Mouse (Mus musculus) liver, adult 2 months (tissue): ENCODE measurements around the gene Glis1. TPM values are rescaled to one million over a fixed set of nuclear protein-coding genes. Genes with fewer than 3 reads are reported as not detected.
A peak's percentile ranks its signal among the peaks of the same experiment; 100 is the strongest.

ENCODE experiments used
- DNase-seq: peaks from one replicate; pipeline ENCODE4 v3.0.0-alpha.2; 2011; ENCODE audit warnings: low read depth, low spot score; ENCODE audit errors: extremely low read depth
- H3K27ac ChIP-seq: fragments of 200-500 bp; replicated peaks from 2 replicates; pipeline ENCODE4 v1.5.1; 2012; ENCODE audit warnings: low read depth, mild to moderate bottlenecking, control low read depth, inconsistent platforms, low read length; ENCODE audit not compliant: insufficient read depth
- H3K27me3 ChIP-seq: fragments of 200-500 bp; 2 replicates; pipeline ENCODE4 v1.6.1; 2012; ENCODE audit warnings: mild to moderate bottlenecking, moderate library complexity, low read length, inconsistent platforms; ENCODE audit not compliant: control insufficient read depth, insufficient read depth
- H3K36me3 ChIP-seq: fragments of 200-500 bp; 2 replicates; pipeline ENCODE4 v1.6.1; 2012; ENCODE audit warnings: low read length, inconsistent platforms; ENCODE audit not compliant: control insufficient read depth, insufficient read depth
- H3K4me1 ChIP-seq: fragments of 200-500 bp; 2 replicates; pipeline ENCODE4 v1.6.1; 2011; ENCODE audit warnings: low read length; ENCODE audit not compliant: control insufficient read depth, insufficient read depth
- H3K4me3 ChIP-seq: fragments of 200-500 bp; 2 replicates; pipeline ENCODE4 v1.5.1; 2011; ENCODE audit warnings: low read depth, mild to moderate bottlenecking, control low read depth, low read length, moderate library complexity; ENCODE audit not compliant: insufficient read depth
- H3K79me2 ChIP-seq: fragments of 200-500 bp; 2 replicates; pipeline ENCODE4 v1.6.1; 2012; ENCODE audit warnings: inconsistent platforms, mild to moderate bottlenecking, low read length, moderate library complexity; ENCODE audit not compliant: control insufficient read depth, insufficient read depth
- H3K9ac ChIP-seq: fragments of 200-500 bp; 2 replicates; pipeline ENCODE4 v1.6.1; 2012; ENCODE audit warnings: low read depth, mild to moderate bottlenecking, control low read depth, inconsistent platforms, low read length
- CTCF ChIP-seq: fragments of 200-500 bp; IDR thresholded peaks from 2 replicates; pipeline ENCODE4 v1.5.1; 2011; ENCODE audit warnings: low read depth, low read length, control low read depth
- POLR2A ChIP-seq: fragments of 200-500 bp; IDR thresholded peaks from 2 replicates; pipeline ENCODE4 v1.6.1; 2011; ENCODE audit warnings: low read length, control low read depth; ENCODE audit not compliant: insufficient read depth; ENCODE audit errors: extremely low read depth
- WGBS: fragments of 180-500 bp; shearing (Covaris S2); methylation state at CpG from one replicate; pipeline ENCODE4 v1.1.7; 2018; 5-methylcytosine and 5-hydroxymethylcytosine counted together
- polyA plus RNA-seq: library from polyadenylated mRNA; depleted of rRNA; stranded (reverse); fragments of >200 nt; gene quantifications from 2 replicates; pipeline ENCODE4 v1.2.3, GENCODE M21; 2012
- total RNA-seq: library from RNA; depleted of rRNA; stranded (reverse); fragments of >200 nt; gene quantifications from 2 replicates; pipeline ENCODE4 v1.2.3, GENCODE M21; 2014

Glis1 gene
- total and polyA plus RNA-seq, 2 experiments: 0.10 TPM; not detected in 1

GRCm38 (mm10) chr4:107668514-107668913 lies 234.1 kb downstream of the Glis1 start:
- Histone ChIP-seq H3K4me1 (no peaks in the 10 kb centered on the region), H3K36me3 (no peaks in the 10 kb centered on the region), H3K9ac (no peak overlapping the region), H3K79me2 (no peaks in the 10 kb centered on the region), H3K4me3 (no peak overlapping the region), H3K27ac (no peak overlapping the region), H3K27me3 (no peaks in the 10 kb centered on the region)
- 87% methylated on average over 2 of the region's 2 CpGs for WGBS
- TF ChIP-seq CTCF (no peak), POLR2A (no peak)
- DNase-seq: no peak

GRCm38 (mm10) chr4:107670731-107671130 lies 236.3 kb downstream of the Glis1 start:
- WGBS: 71% methylated on average over 5 of the region's 5 CpGs
- H3K4me1 ChIP-seq: no peaks in the 10 kb centered on the region

GRCm38 (mm10) chr4:107673638-107674321 lies 239.4 kb downstream of the Glis1 start:
- peak; percentile 50 for TF ChIP-seq CTCF
- no peak for TF ChIP-seq POLR2A
- Histone ChIP-seq H3K27ac (no peak overlapping the region), H3K4me1 (no peaks in the 10 kb centered on the region), H3K9ac (no peak overlapping the region), H3K27me3 (no peaks in the 10 kb centered on the region), H3K36me3 (no peaks in the 10 kb centered on the region), H3K4me3 (no peak overlapping the region), H3K79me2 (no peaks in the 10 kb centered on the region)
- WGBS: 24% methylated on average over 23 of the region's 23 CpGs
- peak; percentile 4 for DNase-seq

More at GRCm38 (mm10) chr4:107670731-107671130, 236.3 kb downstream of the Glis1 start:
- Histone ChIP-seq H3K36me3 (no peaks in the 10 kb centered on the region), H3K4me3 (no peak overlapping the region), H3K9ac (no peak overlapping the region), H3K27ac (no peak overlapping the region), H3K79me2 (no peaks in the 10 kb centered on the region), H3K27me3 (no peaks in the 10 kb centered on the region)
- no peak for DNase-seq
- TF ChIP-seq CTCF (no peak), POLR2A (no peak)

DNA sequence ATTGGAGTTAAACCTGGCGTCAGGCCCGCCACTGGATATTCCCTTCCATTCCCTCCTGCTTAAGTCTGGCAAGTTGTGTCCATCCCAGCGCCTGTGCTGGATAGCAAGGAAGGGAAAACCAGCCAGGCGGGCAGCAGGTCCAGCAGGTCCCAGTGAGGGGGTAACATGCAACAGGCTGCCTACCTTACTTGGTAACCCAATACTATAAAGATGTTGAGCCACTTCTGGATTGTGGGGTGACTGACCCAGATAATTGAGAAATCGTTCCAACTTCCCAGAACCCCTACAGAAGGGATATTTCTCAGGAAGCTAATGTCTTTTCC lies 239.9 kb downstream of the Glis1 start:
- Histone ChIP-seq H3K36me3 (no peaks in the 10 kb centered on the region), H3K79me2 (no peaks in the 10 kb centered on the region), H3K4me1 (no peaks in the 10 kb centered on the region), H3K27me3 (0 out of 2 replicates have a peak, but pooled peaks cover 4% of the 10 kb centered on the region), H3K4me3 (no peak overlapping the region), H3K27ac (no peak overlapping the region), H3K9ac (no peak overlapping the region)
- WGBS: 41% methylated on average over 5 of the region's 5 CpGs
- TF ChIP-seq CTCF (no peak), POLR2A (no peak)
- no peak for DNase-seq

DNA sequence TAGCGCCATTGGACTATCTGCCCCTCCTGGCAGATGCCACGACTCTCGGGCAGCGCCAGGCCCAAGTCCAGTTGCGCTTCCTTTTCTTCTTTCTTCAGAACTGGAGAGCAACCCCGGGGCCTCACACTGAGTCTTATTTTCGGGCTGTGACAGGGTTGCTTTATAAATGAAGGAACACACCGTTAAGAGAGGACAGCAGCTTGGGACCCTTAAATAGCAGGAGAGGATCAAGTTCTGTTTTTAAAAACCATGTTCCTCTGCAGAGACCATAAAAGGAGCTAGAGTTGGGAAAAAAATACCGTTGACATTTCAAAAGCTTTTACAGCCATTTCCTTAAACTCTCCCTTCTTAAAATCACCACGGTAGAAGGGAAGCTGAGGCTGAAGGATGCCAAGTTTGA lies 241.3 kb downstream of the Glis1 start:
- Histone ChIP-seq H3K79me2 (no peaks in the 10 kb centered on the region), H3K4me3 (no peak overlapping the region), H3K4me1 (no peaks in the 10 kb centered on the region), H3K9ac (no peak overlapping the region), H3K36me3 (no peaks in the 10 kb centered on the region), H3K27me3 (0 out of 2 replicates have a peak, but pooled peaks cover 4% of the 10 kb centered on the region), H3K27ac (no peak overlapping the region)
- 64% methylated on average over 10 of the region's 10 CpGs for WGBS
- TF ChIP-seq CTCF (no peak), POLR2A (no peak)
- DNase-seq: no peak

- 45% methylated on average over 15 of the region's 15 CpGs for WGBS
- Histone ChIP-seq H3K79me2 (no peaks in the 10 kb centered on the region), H3K9ac (no peak overlapping the region), H3K27me3 (peaks cover 12% of the 10 kb centered on the region; the same call in 1 of the 2 replicates), H3K4me1 (no peaks in the 10 kb centered on the region), H3K4me3 (no peak overlapping the region), H3K27ac (no peak overlapping the region), H3K36me3 (no peaks in the 10 kb centered on the region)
- no peak for DNase-seq
- no peak for TF ChIP-seq POLR2A
- TF ChIP-seq CTCF: no peak
These were observed 246.1 kb downstream of the Glis1 start for GRCm38 (mm10) chr4:107680311-107681098.
